Mouse (Mus musculus) liver, embryonic 15.5 days (tissue): ENCODE measurements around the gene Arhgef38. TPM values are rescaled to one million over a fixed set of nuclear protein-coding genes. Genes with fewer than 3 reads are reported as not detected.

ENCODE experiments used
- ATAC-seq: fragments of 200-750 bp; cut with Nextera tagmentation; 2 replicates; pipeline ENCODE4 v1.8.0; 2017; ENCODE audit warnings: moderate number of reproducible peaks, mild to moderate bottlenecking, moderate library complexity; ENCODE audit not compliant: insufficient read depth
- H3K27ac ChIP-seq: fragments of 300-500 bp; sonication (generic); replicated peaks from 2 replicates; pipeline ENCODE4 v1.5.1; 2015; ENCODE audit warnings: mild to moderate bottlenecking, inconsistent platforms
- H3K27me3 ChIP-seq: fragments of 300-500 bp; sonication (generic); 2 replicates; pipeline ENCODE4 v1.6.1; 2015; ENCODE audit warnings: mild to moderate bottlenecking, inconsistent platforms
- H3K36me3 ChIP-seq: fragments of 300-500 bp; sonication (generic); replicated peaks from 2 replicates; pipeline ENCODE4 v1.6.1; 2015; ENCODE audit warnings: moderate library complexity, mild to moderate bottlenecking, inconsistent platforms
- H3K4me1 ChIP-seq: fragments of 300-500 bp; sonication (generic); replicated peaks from 2 replicates; pipeline ENCODE4 v1.6.1; 2015; ENCODE audit warnings: inconsistent platforms
- H3K4me2 ChIP-seq: fragments of 300-500 bp; sonication (generic); 2 replicates; pipeline ENCODE4 v1.6.1; 2015; ENCODE audit warnings: moderate library complexity, mild to moderate bottlenecking, inconsistent platforms
- H3K4me3 ChIP-seq: fragments of 300-500 bp; sonication (generic); replicated peaks from 2 replicates; pipeline ENCODE4 v1.5.1; 2015; ENCODE audit warnings: mild to moderate bottlenecking, inconsistent platforms
- H3K9ac ChIP-seq: fragments of 300-500 bp; sonication (generic); 2 replicates; pipeline ENCODE4 v1.6.1; 2015; ENCODE audit warnings: moderate library complexity, mild to moderate bottlenecking, inconsistent platforms
- H3K9me3 ChIP-seq: fragments of 300-500 bp; sonication (generic); replicated peaks from 2 replicates; pipeline ENCODE4 v1.6.1; 2016; ENCODE audit warnings: inconsistent platforms
- WGBS: fragments of 180-500 bp; shearing (Covaris S2); methylation state at CpG from one replicate; pipeline ENCODE4 v1.1.7; 2015; ENCODE audit warnings: mixed read lengths; ENCODE audit not compliant: insufficient replicate concordance; 5-methylcytosine and 5-hydroxymethylcytosine counted together
- polyA plus RNA-seq: library from polyadenylated mRNA; unstranded; fragments of >200 nt; fragmentation: Nextera tagmentation; extraction: Ambion mirVana; gene quantifications from 2 replicates; pipeline ENCODE4 v1.2.1, GENCODE M21; 2015

The Arhgef38 gene
- polyA plus RNA-seq, 1 experiment from 2014 or later, result not detected

DNA sequence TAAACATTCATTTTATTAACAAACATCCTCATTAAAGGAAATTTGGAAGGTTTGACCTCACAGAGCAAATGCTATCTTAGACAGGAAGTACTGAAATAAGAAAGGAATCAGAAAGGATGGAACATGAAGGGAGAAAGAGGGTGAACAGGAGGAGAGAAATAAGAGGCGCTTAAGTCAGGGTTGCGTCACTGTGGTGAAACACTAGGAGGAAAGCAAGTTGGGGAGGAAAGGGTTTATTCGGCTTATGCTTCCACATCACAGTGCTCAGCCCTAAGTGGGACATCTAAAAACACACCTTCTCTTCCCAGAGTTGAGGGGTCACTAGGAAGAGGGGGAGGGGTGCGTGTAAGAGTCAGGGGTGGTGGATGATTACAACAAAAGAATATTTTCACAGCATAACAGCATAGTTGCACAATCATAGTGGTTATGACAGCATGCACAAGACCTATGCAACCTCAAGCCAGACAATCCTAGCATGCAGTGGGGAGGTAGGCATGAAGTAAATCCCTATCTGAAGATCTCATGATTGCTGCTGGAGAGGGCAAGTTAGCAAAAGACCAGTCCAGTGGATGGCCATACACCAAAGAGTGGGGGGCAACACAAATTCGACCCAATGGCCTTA is 19.4 kb downstream of the Arhgef38 start:
- WGBS, result 61% methylated on average over 5 of the region's 5 CpGs

DNA sequence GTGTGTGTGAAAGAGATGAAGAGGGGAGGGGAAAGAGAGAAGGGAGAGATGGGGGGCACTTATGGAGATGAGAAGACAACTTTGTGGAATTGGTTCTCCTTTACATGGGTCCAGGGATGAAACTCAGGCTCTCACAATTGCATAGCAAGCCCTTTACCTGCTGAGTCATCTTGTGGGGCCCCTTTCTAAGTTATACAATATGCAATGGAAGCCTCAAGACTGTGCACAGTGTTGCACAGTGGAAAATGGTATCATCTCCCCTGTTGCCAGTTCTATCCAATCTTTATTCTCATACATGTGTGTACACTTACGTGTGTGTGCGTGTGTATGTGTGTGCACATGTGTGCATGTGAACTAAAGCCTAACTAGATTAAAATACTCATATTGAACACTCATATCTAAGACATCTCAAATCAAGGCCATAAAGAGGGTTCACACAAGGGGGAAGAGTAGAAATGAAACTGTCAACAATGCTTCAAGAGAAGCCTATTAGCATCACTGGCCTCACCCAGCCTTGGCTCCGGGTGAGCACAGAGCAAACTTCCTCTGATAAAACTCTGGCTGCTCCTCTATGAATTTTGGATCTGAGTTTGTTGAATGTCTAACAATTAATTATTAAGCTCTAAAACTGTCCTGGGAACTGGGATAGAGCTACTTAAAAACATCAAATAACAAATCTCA is 21.2 kb downstream of the Arhgef38 start:
- no peaks in the 10 kb centered on the region for H3K4me1 ChIP-seq
- WGBS, result 76% methylated on average over 3 of the region's 3 CpGs
- no peak overlapping the region for H3K27ac ChIP-seq
- H3K36me3 ChIP-seq, result no peaks in the 10 kb centered on the region
- H3K27me3 ChIP-seq, result no peaks in the 10 kb centered on the region
- no peak overlapping the region for H3K4me2 ChIP-seq
- H3K9me3 ChIP-seq, result no peaks in the 10 kb centered on the region
- no peak overlapping the region for H3K9ac ChIP-seq
- H3K4me3 ChIP-seq, result no peak overlapping the region
- ATAC-seq, result no peak

More for the DNA sequence above, 19.4 kb downstream of the Arhgef38 start:
- Histone ChIP-seq H3K4me3 (no peak overlapping the region), H3K27ac (no peak overlapping the region), H3K9me3 (no peaks in the 10 kb centered on the region), H3K4me2 (no peak overlapping the region), H3K36me3 (no peaks in the 10 kb centered on the region), H3K9ac (no peak overlapping the region), H3K27me3 (no peaks in the 10 kb centered on the region), H3K4me1 (no peaks in the 10 kb centered on the region)
- ATAC-seq, result 0 out of 2 replicates have a peak, but pooled peaks have one; percentile 22

DNA sequence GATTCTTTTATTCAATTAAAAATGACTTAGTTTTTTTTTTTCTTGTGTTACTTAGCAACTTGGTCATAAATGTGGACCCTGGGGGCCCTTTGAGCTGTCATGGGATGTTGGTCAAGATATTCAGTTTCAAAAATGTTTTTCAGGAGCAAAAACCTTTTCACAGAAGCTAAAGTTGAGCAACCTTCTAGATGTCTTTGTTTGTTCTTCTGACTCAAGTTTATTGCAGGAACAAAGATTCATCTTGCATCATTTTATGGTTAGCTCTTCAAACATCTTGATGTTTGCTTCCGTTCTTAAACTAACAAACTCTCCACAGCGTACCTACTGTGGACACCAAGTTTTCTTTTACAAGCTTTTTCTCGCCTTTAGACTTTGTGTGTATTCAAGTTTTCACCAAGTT is 23.4 kb downstream of the Arhgef38 start:
- 54% methylated on average over 3 of the region's 3 CpGs for WGBS
- Histone ChIP-seq H3K27me3 (no peaks in the 10 kb centered on the region), H3K4me1 (no peaks in the 10 kb centered on the region), H3K4me3 (no peak overlapping the region), H3K9ac (no peak overlapping the region), H3K4me2 (no peak overlapping the region), H3K27ac (no peak overlapping the region), H3K36me3 (no peaks in the 10 kb centered on the region), H3K9me3 (no peaks in the 10 kb centered on the region)
- ATAC-seq, result no peak

DNA sequence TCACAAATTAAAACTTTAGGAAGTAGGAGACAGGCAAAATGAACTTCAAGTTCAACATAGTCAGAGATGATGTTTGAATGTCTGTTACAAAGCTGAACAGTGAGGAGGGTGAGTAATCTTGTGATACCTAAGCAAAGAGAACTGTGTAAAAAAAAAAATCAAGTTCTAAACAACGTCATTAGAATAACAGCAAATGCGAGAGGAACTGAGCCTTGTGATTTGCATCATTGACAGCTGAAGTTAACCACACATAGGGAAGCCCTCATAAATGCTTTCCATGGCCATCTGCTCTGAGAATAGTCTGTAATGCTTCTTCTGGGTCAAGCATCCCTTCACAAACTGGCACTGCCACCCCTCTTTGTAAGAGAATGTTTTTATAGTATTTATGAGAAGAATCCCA is 31.0 kb downstream of the Arhgef38 start:
- no peak overlapping the region for H3K9ac ChIP-seq
- ATAC-seq, result no peak
- H3K27me3 ChIP-seq, result no peaks in the 10 kb centered on the region
- H3K27ac ChIP-seq, result no peak overlapping the region
- H3K4me3 ChIP-seq, result no peak overlapping the region
- WGBS, result 48% methylated on average over 2 of the region's 2 CpGs
- no peaks in the 10 kb centered on the region for H3K9me3 ChIP-seq
- no peaks in the 10 kb centered on the region for H3K36me3 ChIP-seq
- no peak overlapping the region for H3K4me2 ChIP-seq
- H3K4me1 ChIP-seq, result no peaks in the 10 kb centered on the region

DNA sequence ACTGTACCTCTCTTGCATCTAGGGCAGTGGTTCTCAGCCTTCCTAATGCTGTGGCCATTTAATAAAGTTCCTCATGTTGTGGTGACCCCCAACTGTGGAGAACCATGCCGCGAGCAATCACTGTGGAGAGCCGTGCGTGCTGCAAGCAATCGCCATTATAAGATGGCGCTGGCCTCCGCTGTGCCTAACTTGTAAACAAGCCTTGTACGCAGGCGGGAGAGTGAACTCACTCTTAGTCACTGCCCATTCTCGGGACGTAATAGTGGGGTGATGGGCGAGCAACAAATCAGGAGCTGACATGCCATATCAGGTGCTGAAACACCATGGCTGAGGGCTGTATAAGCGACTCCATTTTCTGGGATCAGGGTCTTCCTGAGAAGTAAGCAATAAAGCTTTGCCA is 32.6 kb downstream of the Arhgef38 start:
- Histone ChIP-seq H3K27ac (no peak overlapping the region), H3K27me3 (no peaks in the 10 kb centered on the region), H3K36me3 (no peaks in the 10 kb centered on the region), H3K9me3 (no peaks in the 10 kb centered on the region), H3K9ac (no peak overlapping the region), H3K4me2 (no peak overlapping the region), H3K4me1 (no peaks in the 10 kb centered on the region), H3K4me3 (no peak overlapping the region)
- WGBS, result 80% methylated on average over 13 of the region's 13 CpGs
- no peak for ATAC-seq

DNA sequence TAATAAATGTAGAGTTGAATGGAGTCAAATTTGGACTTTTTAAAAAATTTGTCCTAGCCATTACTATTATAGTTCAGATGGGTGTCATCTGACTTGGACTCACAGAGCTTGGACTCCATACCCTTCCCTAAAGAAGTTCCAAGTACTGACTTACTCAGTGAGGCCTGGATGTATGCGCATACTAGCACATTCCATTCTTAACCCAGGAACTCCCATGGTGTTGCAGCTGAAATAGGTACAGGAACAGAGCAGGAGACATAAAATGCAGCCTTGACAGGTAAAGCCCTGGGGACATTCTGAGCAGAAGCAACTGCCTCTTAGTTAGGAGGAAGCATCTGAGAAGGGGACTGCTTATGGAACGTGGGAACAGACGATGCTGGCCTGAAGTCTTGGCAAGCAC is 45.8 kb downstream of the Arhgef38 start:
- Histone ChIP-seq H3K4me3 (no peak overlapping the region), H3K9me3 (no peaks in the 10 kb centered on the region), H3K36me3 (no peaks in the 10 kb centered on the region), H3K27me3 (no peaks in the 10 kb centered on the region), H3K4me1 (no peaks in the 10 kb centered on the region), H3K4me2 (no peak overlapping the region), H3K9ac (no peak overlapping the region), H3K27ac (no peak overlapping the region)
- 69% methylated on average over 3 of the region's 3 CpGs for WGBS
- no peak for ATAC-seq

DNA sequence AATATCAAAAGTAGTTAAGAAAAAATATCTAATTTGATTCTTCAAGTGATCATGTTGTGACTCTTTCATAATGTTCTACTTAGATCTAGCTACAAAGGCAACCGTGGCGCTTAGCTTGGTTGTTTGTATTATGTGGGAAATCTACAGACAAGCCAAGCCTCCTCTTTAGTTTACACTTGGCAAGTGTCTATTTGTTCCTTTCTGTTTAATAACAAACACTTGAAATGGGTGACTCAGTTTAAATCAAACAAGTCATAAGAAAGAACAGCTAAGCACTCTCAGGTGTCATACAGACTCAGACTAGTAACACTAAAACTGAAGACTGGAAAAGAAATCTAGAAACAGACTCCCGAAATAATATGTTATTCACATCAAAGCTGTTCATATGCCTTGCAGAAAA is 47.2 kb downstream of the Arhgef38 start:
- H3K4me3 ChIP-seq, result no peak overlapping the region
- no peak for ATAC-seq
- 69% methylated on average over 3 of the region's 3 CpGs for WGBS
- H3K9ac ChIP-seq, result no peak overlapping the region
- H3K27ac ChIP-seq, result no peak overlapping the region
- H3K27me3 ChIP-seq, result no peaks in the 10 kb centered on the region
- H3K4me2 ChIP-seq, result no peak overlapping the region
- H3K9me3 ChIP-seq, result no peaks in the 10 kb centered on the region
- H3K36me3 ChIP-seq, result no peaks in the 10 kb centered on the region
- H3K4me1 ChIP-seq, result no peaks in the 10 kb centered on the region

DNA sequence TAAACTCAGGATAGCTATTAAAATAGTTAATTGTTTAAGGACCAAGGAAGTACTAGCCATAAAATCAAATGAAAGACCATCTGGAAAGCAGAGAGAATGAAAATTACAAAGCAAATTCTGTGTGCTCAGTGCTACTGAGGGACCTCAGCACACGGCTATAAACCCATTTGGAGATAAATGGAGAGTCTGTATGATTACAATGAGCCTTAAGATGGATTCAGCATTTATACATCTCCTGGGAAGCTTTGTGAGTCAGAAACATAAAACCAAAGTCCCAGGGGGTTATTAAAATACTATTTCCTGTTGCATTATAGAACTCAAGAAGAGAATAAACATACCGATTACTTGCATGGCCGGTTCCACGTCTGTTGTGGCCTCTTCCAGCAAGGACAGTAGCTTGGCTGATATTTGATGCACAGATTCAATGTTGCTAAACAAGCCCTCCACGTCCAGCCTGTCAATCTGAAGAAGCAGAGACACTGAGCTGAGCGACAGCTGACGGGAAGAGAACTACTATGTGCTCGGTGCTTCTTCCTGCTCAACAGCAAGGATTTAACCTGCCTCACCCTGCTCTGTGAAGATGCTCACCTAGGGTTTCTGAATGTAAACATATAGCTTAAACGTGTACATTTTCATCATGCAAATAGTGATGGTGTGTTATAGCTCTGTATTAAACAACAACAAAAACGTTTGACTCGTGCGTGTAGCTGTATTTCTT is 58.6 kb downstream of the Arhgef38 start:
- WGBS, result 61% methylated on average over 12 of the region's 12 CpGs
- Histone ChIP-seq H3K9ac (no peak overlapping the region), H3K27ac (no peak overlapping the region), H3K27me3 (no peaks in the 10 kb centered on the region), H3K9me3 (no peaks in the 10 kb centered on the region), H3K4me3 (no peak overlapping the region), H3K4me2 (no peak overlapping the region), H3K4me1 (no peaks in the 10 kb centered on the region), H3K36me3 (no peaks in the 10 kb centered on the region)
- ATAC-seq, result no peak

DNA sequence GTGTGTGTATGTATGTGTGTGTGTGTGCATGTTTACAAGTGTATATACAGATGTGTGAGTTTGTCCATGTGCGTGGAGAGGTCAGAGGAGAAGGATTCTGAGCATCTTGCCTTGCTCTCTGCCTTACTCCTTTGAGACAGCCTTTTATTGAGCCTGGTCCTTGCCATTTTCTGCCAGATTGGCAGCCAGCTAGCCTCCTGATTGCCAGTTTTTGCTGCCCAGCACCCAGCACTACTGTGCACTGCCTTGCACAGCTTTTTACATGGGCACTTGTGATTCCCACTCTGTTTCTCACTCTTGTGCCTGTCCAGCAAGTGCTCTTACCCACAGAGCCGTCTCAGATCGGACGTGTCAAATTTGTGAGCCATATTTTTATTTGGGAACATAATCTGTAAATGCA is 62.5 kb downstream of the Arhgef38 start:
- no peak overlapping the region for H3K27ac ChIP-seq
- H3K4me3 ChIP-seq, result no peak overlapping the region
- no peaks in the 10 kb centered on the region for H3K36me3 ChIP-seq
- 71% methylated on average over 4 of the region's 4 CpGs for WGBS
- no peaks in the 10 kb centered on the region for H3K27me3 ChIP-seq
- no peaks in the 10 kb centered on the region for H3K9me3 ChIP-seq
- H3K4me1 ChIP-seq, result no peaks in the 10 kb centered on the region
- no peak overlapping the region for H3K9ac ChIP-seq
- H3K4me2 ChIP-seq, result no peak overlapping the region
- ATAC-seq, result no peak

DNA sequence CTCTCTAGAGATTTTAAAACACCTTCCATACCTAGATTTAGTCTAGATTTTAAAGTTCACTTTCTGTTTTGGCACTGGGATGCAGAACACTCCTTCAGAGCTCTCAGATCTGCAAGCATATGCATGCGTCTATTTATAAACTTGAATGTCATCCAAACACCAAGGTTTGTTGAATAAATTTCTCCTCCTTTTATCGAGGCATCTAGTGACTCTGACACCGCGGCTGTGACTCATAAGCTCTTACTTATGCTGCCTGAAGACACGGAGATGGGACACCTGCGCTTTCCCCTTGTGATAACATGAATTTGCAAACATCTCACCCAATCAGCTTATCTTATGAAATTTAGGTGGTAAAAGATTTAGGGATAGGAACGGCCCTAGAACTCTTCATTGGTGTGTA is 65.0 kb downstream of the Arhgef38 start:
- Histone ChIP-seq H3K4me2 (no peak overlapping the region), H3K4me1 (no peaks in the 10 kb centered on the region), H3K36me3 (no peaks in the 10 kb centered on the region), H3K9ac (no peak overlapping the region), H3K27ac (no peak overlapping the region), H3K4me3 (no peak overlapping the region), H3K9me3 (no peaks in the 10 kb centered on the region), H3K27me3 (no peaks in the 10 kb centered on the region)
- WGBS, result 67% methylated on average over 7 of the region's 7 CpGs
- ATAC-seq, result no peak

DNA sequence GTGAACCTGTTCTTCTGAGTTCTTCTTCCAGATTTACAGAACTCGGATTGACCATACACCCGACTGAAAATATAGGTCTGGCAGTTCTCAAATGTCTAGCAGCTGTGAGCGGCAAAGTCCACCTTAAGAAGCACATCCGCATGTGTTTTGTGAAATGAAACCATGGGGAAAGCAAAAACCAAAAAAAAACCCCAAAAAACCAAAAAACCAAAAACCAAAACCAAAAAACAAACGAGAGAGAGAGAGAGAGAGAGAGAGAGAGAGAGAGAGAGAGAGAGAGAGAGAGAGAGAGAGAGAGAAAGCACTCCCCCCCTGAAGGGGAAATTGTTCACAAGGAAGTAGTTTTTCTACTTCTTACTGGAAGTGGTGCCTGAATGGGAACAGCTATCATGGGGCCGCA is 67.2 kb downstream of the Arhgef38 start:
- H3K4me2 ChIP-seq, result no peak overlapping the region
- H3K9me3 ChIP-seq, result no peaks in the 10 kb centered on the region
- H3K27me3 ChIP-seq, result no peaks in the 10 kb centered on the region
- H3K36me3 ChIP-seq, result no peaks in the 10 kb centered on the region
- 56% methylated on average over 6 of the region's 6 CpGs for WGBS
- no peak overlapping the region for H3K4me3 ChIP-seq
- H3K9ac ChIP-seq, result no peak overlapping the region
- H3K4me1 ChIP-seq, result no peaks in the 10 kb centered on the region
- ATAC-seq, result no peak
- H3K27ac ChIP-seq, result no peak overlapping the region
